In the genomic region with DNA sequence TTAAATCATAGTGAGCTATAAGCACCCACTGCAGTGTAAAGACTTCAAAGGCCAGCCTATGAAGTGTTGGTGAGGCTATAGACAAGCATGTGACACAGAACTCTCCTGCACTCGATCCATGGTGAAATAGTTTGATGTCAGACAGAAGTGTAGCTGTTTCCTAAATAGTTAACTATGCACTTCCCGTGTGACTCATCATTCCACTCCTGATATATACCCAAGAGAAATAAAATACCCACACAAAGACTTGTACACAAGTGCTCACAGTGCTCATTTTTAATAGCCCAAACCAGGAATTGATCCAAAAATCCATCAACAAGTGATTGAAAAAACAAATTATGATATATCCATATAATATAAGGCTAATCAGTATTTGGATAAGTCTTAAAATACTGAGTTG, we compare ENCODE assay signal across 27 mouse cellular contexts. TPM values are rescaled to one million over a fixed set of nuclear protein-coding genes. Genes with fewer than 3 reads are reported as not detected.
"Had no signal": no experiment of that assay in that cellular context is flagged by ENCODE, and none has a peak within 500 bp of the region (broad histone marks: within the 10 kb centered on the region; RNA-seq: fewer than 3 reads in every experiment).

No protein-coding gene starts in this region.

- ATAC-seq: liver, embryonic 12.5 days; midbrain, embryonic 16.5 days had no signal

- DNase-seq: lung, adult 18-20 months; lung, postnatal 10 days; lung, postnatal 4 days; midbrain, embryonic 14.5 days; retina, postnatal 1 day; right cerebral cortex, adult 18-20 months; right cerebral cortex, postnatal 25 days; right cerebral cortex, postnatal 4 days; spleen, adult 18-20 months; thymus, adult 18-20 months; thymus, postnatal 14 days; thymus, postnatal 36 days had no signal

- H3K4me3 ChIP-seq: liver, embryonic 12.5 days; lung, embryonic 15.5 days; midbrain, embryonic 10.5 days; myocyte; neural tube, embryonic 13.5 days; neural tube, embryonic 15.5 days had no signal

- H3K9ac ChIP-seq: liver, embryonic 12.5 days; liver, embryonic 14.5 days; lung, embryonic 15.5 days; neural tube, embryonic 13.5 days; neural tube, embryonic 15.5 days had no signal

- H3K4me1 ChIP-seq: liver, embryonic 12.5 days; neural tube, embryonic 15.5 days had no signal

- H3K27ac ChIP-seq: liver, embryonic 12.5 days; liver, embryonic 14.5 days; lung, embryonic 15.5 days; midbrain, embryonic 10.5 days; neural tube, embryonic 13.5 days; neural tube, embryonic 15.5 days had no signal

- H3K4me2 ChIP-seq: liver, embryonic 12.5 days; lung, embryonic 15.5 days; neural tube, embryonic 13.5 days; neural tube, embryonic 15.5 days had no signal

- H3K27me3 ChIP-seq: liver, embryonic 12.5 days; lung, embryonic 15.5 days; neural tube, embryonic 13.5 days; neural tube, embryonic 15.5 days had no signal

- H3K9me3 ChIP-seq: liver, embryonic 12.5 days; lung, embryonic 15.5 days; midbrain, embryonic 10.5 days; neural tube, embryonic 13.5 days; neural tube, embryonic 15.5 days had no signal

- H3K36me3 ChIP-seq: liver, embryonic 12.5 days; lung, embryonic 15.5 days; midbrain, embryonic 10.5 days; neural tube, embryonic 13.5 days; neural tube, embryonic 15.5 days had no signal

RNA-seq across cellular contexts. Expression of gene Ropn1, which starts 57.0 kb away (rescaled TPM):
- polyA plus RNA-seq: liver, embryonic 12.5 days; liver, embryonic 14.5 days; liver, embryonic 16.5 days; lung, embryonic 15.5 days; midbrain, embryonic 10.5 days; midbrain, embryonic 14.5 days; midbrain, embryonic 16.5 days; myocyte; neural tube, embryonic 11.5 days; neural tube, embryonic 13.5 days; neural tube, embryonic 15.5 days; small intestine, adult 2 months; stomach, embryonic 14.5 days; stomach, embryonic 16.5 days; thymus, postnatal 0 days; urinary bladder, adult 2 months had no signal
